21 mouse cellular contexts compared by ENCODE assay signal in the genomic region with DNA sequence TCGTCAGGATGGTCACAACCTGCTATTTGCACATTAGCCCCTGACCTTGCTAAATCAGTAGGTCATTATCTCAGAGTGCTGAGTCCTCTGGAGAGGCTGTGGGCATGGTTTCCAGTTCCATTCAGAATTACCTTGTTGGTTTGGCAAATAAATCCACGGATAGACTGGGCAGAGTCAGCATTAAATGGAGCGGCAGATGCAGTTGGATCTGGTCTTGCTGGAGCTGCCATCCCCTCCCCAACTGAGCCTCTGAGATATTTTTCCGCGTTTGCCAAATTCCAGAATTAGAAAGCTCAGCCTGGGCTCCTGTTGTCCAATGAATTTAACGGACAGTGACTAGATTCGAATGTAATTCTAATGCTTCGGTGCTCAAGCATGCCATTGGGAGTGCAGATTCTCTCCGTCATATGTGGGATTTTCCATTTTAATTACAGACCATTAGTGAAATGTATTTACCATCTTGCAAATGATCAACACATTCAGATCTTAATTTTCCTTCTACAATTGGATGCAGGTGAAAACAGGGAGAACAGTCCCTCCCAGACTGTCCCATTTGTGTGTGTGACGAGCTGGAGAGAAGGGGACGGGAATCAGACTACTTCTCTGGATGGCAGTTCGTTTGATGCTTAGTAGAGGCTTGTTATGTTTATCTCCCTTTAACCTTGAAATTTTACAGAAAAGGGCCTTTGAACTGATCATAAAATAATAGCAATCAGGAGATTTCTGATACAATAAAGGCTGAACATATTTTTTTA. TPM values are rescaled to one million over a fixed set of nuclear protein-coding genes. Genes with fewer than 3 reads are reported as not detected.
DNase-seq lines count a peak whose midpoint lies in the region; ATAC-seq lines count a peak whose summit lies in the region.
"Had no signal": no experiment of that assay in that cellular context is flagged by ENCODE, and none has a peak within 500 bp of the region (broad histone marks: within the 10 kb centered on the region; RNA-seq: fewer than 3 reads in every experiment).

No protein-coding gene starts in this region.

- DNase-seq in heart, adult 11 months = peak; percentile 76
- DNase-seq in heart, postnatal 14 days = no peak
- DNase-seq in neural tube, embryonic 10.5 days (ENCODE audit: extremely low spot score, low spot score) = no peak
- peak; percentile 93 for DNase-seq in cerebellum, adult 9-11 months
- no peak for DNase-seq in testis, postnatal 14 days (ENCODE audit: low spot score)
- DNase-seq in B cell, adult 2 months = no peak
- no peak for DNase-seq in kidney, postnatal 4 days
- DNase-seq: adrenal gland, adult 2 months; gastrocnemius, postnatal 36 days; heart, postnatal 4 days; kidney, adult 11 months; kidney, postnatal 25 days; lung, postnatal 14 days; thymus, adult 18-20 months had no signal

- 57% methylated on average over 12 of the region's 12 CpGs for WGBS in neural tube, embryonic 13.5 days

- no peaks in the 10 kb centered on the region for H3K36me3 ChIP-seq in neural tube, embryonic 13.5 days
- H3K36me3 ChIP-seq: heart, embryonic 12.5 days; liver, embryonic 15.5 days had no signal

- no peak overlapping the region for H3K9ac ChIP-seq in neural tube, embryonic 13.5 days
- H3K9ac ChIP-seq: heart, embryonic 12.5 days; liver, embryonic 15.5 days had no signal

- no peak overlapping the region for H3K4me3 ChIP-seq in neural tube, embryonic 13.5 days
- H3K4me3 ChIP-seq: erythroblast, embryonic 14.5 days; heart, embryonic 12.5 days; liver, embryonic 15.5 days had no signal

- ATAC-seq in neural tube, embryonic 13.5 days (ENCODE audit: low read depth) = peak; percentile 85

- H3K27ac ChIP-seq in neural tube, embryonic 13.5 days (replicated peaks) = no peak overlapping the region
- H3K27ac ChIP-seq: liver, embryonic 15.5 days had no signal

- no peak overlapping the region for H3K4me2 ChIP-seq in neural tube, embryonic 13.5 days
- H3K4me2 ChIP-seq: heart, embryonic 12.5 days; liver, embryonic 15.5 days had no signal

- no peaks in the 10 kb centered on the region for H3K9me3 ChIP-seq in neural tube, embryonic 13.5 days
- H3K9me3 ChIP-seq: liver, embryonic 15.5 days had no signal

- intact Hi-C loops in heart, postnatal 14 days (cut with DNase I) = no loop called here

- H3K4me1 ChIP-seq in neural tube, embryonic 13.5 days (replicated peaks) = peaks cover 6% of the 10 kb centered on the region; the same call in 1 of the 2 replicates
- H3K4me1 ChIP-seq: liver, embryonic 15.5 days had no signal

- no peaks in the 10 kb centered on the region for H3K27me3 ChIP-seq in neural tube, embryonic 13.5 days
- H3K27me3 ChIP-seq: heart, embryonic 12.5 days; liver, embryonic 15.5 days had no signal

RNA-seq across cellular contexts. Expression of a gene that starts 20.8 kb away (rescaled TPM):
- total RNA-seq in heart, postnatal 14 days (2021) = not detected
- 0.77 TPM in 1 of 2 replicates, not detected in the other for polyA plus RNA-seq in neural tube, embryonic 13.5 days (2015; fragmentation: Nextera tagmentation; extraction: Ambion mirVana)
- total RNA-seq: adrenal gland, adult 2 months; ES-E14; gastrocnemius, postnatal 36 days; heart, postnatal 4 days; megakaryocyte-erythroid progenitor cell, adult 5-6 weeks had no signal
- polyA plus RNA-seq: adrenal gland, adult 2 months; C2C12; erythroblast, embryonic 14.5 days; liver, embryonic 15.5 days had no signal

Comparison
In these comparisons a context has a peak if more than half of its experiments do, and no peak if none do; other contexts are left out.
1. DNase-seq: peak in heart, adult 11 months (single experiment) and cerebellum, adult 9-11 months (single experiment); none in heart, postnatal 14 days (0 of 2), neural tube, embryonic 10.5 days (single experiment), testis, postnatal 14 days (single experiment), B cell, adult 2 months (0 of 2) and kidney, postnatal 4 days (0 of 2).